Mouse (Mus musculus): ENCODE measurements around the gene Thada. TPM values are rescaled to one million over a fixed set of nuclear protein-coding genes. Genes with fewer than 3 reads are reported as not detected.
"Not testable (repeated sequence)": the region's sequence is repeated elsewhere in the genome, so short reads cannot be mapped to it uniquely, and the experiment has no call there.

The Thada gene
- polyA plus RNA-seq, 1 experiment = 9.4 TPM

- H3K27ac ChIP-seq (ENCODE audit: insufficient read depth, low read depth, low read length) = peak overlapping the region; percentile 98
- peak; percentile 48 for DNase-seq
- 61% methylated on average over 5 of the region's 5 CpGs for WGBS
- TF ChIP-seq POLR2A (IDR thresholded peaks at IDR 0.05; ENCODE audit: low read depth, low read length) = no peak
- no peak for TF ChIP-seq CTCF (conservative IDR thresholded peaks at IDR 0.05; ENCODE audit: insufficient read depth, insufficient read length, low read depth, low read length)
- H3K27me3 ChIP-seq (replicated peaks; ENCODE audit: control insufficient read depth, insufficient read depth, low read length) = no peaks in the 10 kb centered on the region
- peaks cover 9% of the 10 kb centered on the region; the same call in 1 of the 2 replicates for H3K4me1 ChIP-seq (ENCODE audit: control insufficient read depth, insufficient read depth, low read length)
- H3K36me3 ChIP-seq (ENCODE audit: control insufficient read depth, insufficient read depth, low read length) = peaks cover 17% of the 10 kb centered on the region
- no peak overlapping the region for H3K4me3 ChIP-seq (ENCODE audit: insufficient read depth, low read depth, low read length)
These were observed 276.7 kb downstream of the Thada start for GRCm38 (mm10) chr17:84189127-84189854.

DNA sequence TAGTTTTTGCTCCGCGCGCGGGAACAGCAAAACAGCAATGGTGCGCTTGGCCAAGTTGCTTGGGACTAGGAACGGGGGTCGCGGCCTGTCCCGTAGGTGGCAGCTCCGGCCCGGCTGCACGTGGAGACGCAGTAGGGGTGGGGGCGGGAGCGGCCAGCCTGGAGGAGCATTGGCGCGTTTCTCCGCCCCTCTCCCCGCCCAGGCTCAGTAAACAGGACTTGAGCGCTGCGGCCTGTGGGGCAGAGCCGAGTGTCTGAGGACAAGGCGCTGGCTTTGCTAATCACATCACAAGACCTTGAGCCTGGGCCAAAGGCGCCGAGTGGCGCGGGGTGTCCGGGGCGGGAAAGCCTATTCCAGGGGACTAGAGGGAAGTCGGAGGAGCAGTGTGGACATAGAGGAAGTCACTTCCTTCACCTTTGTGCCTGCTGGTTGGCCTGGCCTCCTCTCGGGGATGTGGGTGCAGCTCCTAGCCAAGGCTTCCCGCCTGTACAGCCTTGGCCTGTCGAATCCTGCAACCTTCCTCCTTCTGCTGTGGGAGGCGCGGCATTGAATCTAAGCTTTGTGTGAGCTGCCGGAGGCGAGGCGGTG, 277.5 kb downstream of the Thada start:
- Histone ChIP-seq H3K4me1 (ENCODE audit: control insufficient read depth, insufficient read depth, low read length) (peaks cover 9% of the 10 kb centered on the region; the same call in 1 of the 2 replicates), H3K4me3 (ENCODE audit: insufficient read depth, low read depth, low read length) (peak overlapping the region; percentile 64), H3K27ac (ENCODE audit: insufficient read depth, low read depth, low read length) (peak overlapping the region; percentile 98), H3K27me3 (replicated peaks; ENCODE audit: control insufficient read depth, insufficient read depth, low read length) (no peaks in the 10 kb centered on the region), H3K36me3 (ENCODE audit: control insufficient read depth, insufficient read depth, low read length) (peaks cover 17% of the 10 kb centered on the region)
- peak; percentile 99 for DNase-seq
- WGBS = 1% methylated on average over 38 of the region's 38 CpGs
- TF ChIP-seq CTCF (conservative IDR thresholded peaks at IDR 0.05; ENCODE audit: insufficient read depth, insufficient read length, low read depth, low read length) (no peak), POLR2A (IDR thresholded peaks at IDR 0.05; ENCODE audit: low read depth, low read length) (peak; percentile 70)

- Histone ChIP-seq H3K27me3 (replicated peaks; ENCODE audit: control insufficient read depth, insufficient read depth, low read length) (no peaks in the 10 kb centered on the region), H3K27ac (ENCODE audit: insufficient read depth, low read depth, low read length) (peak within 1 kb of the TSS; percentile 98), H3K4me3 (ENCODE audit: insufficient read depth, low read depth, low read length) (peak within 1 kb of the TSS; percentile 90), H3K36me3 (ENCODE audit: control insufficient read depth, insufficient read depth, low read length) (peaks cover 17% of the 10 kb centered on the region), H3K4me1 (ENCODE audit: control insufficient read depth, insufficient read depth, low read length) (peaks cover 14% of the 10 kb centered on the region; the same call in 1 of the 2 replicates)
- TF ChIP-seq CTCF (conservative IDR thresholded peaks at IDR 0.05; ENCODE audit: insufficient read depth, insufficient read length, low read depth, low read length) (no peak), POLR2A (IDR thresholded peaks at IDR 0.05; ENCODE audit: low read depth, low read length) (peak; percentile 94)
- peak; percentile 98 for DNase-seq
- WGBS = 1% methylated on average over 75 of the region's 76 CpGs
These were observed 278.2 kb downstream of the Thada start, which contains the start of gene Zfp36l2 for GRCm38 (mm10) chr17:84187727-84188373. Zfp36l2 (minus strand) TSS chr17:84187947.

GRCm38 (mm10) chr17:84187264-84187663, 278.7 kb downstream of the Thada start:
- Histone ChIP-seq H3K27ac (ENCODE audit: insufficient read depth, low read depth, low read length) (peak overlapping the region; percentile 94), H3K36me3 (ENCODE audit: control insufficient read depth, insufficient read depth, low read length) (peaks cover 17% of the 10 kb centered on the region), H3K4me3 (ENCODE audit: insufficient read depth, low read depth, low read length) (peak overlapping the region; percentile 90), H3K4me1 (ENCODE audit: control insufficient read depth, insufficient read depth, low read length) (peaks cover 19% of the 10 kb centered on the region; the same call in 1 of the 2 replicates)
- not testable (repeated sequence) for H3K27me3 ChIP-seq (replicated peaks; ENCODE audit: control insufficient read depth, insufficient read depth, low read length); DNase-seq
- WGBS = under 1% methylated on average over 15 of the region's 37 CpGs

DNA sequence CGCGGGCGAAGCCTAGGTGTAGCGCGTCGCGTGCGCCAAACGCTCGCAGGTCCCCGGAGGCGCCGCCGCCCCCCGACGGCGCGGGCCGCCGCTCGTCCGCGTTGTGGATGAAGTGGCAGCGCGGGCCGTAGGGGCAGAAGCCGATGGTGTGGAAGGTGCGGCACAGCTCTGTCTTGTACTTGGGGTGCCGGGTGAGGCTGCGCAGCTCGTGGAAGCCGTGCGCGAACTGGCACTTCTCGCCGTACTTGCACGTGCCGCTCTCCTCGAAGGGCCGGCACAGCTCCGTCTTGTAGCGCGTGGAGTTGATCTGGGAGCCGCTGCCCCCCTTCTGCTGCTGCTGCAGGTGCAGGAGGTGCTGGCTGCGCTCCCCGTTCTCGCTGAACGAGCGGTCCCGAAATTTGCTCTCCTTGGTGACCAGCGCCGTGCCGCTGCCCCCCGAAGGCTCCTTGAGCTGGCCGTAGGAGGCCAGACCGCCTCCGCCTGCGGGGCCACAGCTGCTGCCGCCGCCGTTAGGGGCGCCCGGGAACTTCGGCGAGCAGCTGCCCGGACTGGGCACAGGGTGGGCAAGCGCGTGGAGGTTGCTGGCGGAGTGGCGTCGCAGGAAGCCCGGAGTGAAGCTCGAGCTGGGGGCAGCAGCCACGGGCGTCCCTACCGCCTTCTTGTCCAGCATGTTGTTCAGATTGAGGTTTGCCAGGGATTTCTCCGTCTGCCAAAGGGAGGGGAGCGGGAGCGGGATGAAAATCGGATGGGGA, 279.4 kb downstream of the Thada start:
- under 1% methylated on average over 80 of the region's 80 CpGs for WGBS
- Histone ChIP-seq H3K4me3 (ENCODE audit: insufficient read depth, low read depth, low read length) (peak overlapping the region; percentile 90), H3K36me3 (ENCODE audit: control insufficient read depth, insufficient read depth, low read length) (peaks cover 17% of the 10 kb centered on the region), H3K4me1 (ENCODE audit: control insufficient read depth, insufficient read depth, low read length) (peaks cover 25% of the 10 kb centered on the region), H3K27ac (ENCODE audit: insufficient read depth, low read depth, low read length) (peak overlapping the region; percentile 83), H3K27me3 (replicated peaks; ENCODE audit: control insufficient read depth, insufficient read depth, low read length) (no peaks in the 10 kb centered on the region)
- no peak for TF ChIP-seq CTCF (conservative IDR thresholded peaks at IDR 0.05; ENCODE audit: insufficient read depth, insufficient read length, low read depth, low read length)
- TF ChIP-seq POLR2A (IDR thresholded peaks at IDR 0.05; ENCODE audit: low read depth, low read length) = peak; percentile 4
- peak; percentile 64 for DNase-seq

DNA sequence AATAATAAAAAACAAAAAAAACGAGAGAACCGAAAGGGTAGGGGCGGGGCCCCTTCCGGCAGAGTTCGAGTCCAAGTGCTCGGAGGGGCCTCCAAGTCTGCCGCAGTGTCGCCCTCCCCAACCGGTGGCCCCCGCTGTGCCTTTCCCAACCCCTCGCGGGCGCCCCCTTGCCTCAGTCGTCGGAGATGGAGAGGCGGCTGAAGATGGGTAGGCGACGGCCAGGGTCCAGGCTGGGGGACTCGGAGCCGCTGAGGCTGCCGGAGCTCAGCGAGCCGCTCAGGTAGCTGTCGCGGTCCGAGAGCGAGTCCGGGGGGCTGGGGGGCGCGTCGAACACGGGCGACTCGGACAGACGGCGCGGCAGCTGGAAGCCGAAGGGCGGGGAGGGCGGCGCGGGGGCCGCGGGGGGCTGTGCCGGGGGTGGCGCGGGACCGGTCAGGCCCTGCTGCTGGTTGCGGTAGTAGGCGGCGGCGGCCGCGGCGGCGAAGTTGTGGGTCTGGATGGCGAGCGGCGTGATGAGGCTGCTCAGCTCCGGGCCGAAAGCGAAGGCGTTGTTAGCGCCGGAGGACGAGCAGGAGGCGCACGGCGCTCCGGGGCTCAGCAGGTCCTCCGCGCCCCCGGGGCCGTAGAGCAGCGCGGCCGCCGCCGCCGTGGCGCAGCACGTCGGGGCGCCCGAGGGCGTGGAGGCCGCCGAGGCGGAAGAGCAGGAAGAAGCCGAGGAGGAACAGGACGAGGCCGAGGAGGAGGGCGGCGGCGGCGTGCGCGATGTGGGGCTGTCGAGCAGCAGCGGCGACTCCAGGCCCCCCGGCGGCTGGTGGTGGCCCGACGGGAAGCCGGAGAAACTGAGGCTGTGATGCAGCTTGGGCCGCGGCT, 280.2 kb downstream of the Thada start:
- DNase-seq = peak; percentile 72
- under 1% methylated on average over 106 of the region's 108 CpGs for WGBS
- Histone ChIP-seq H3K4me1 (ENCODE audit: control insufficient read depth, insufficient read depth, low read length) (peaks cover 32% of the 10 kb centered on the region), H3K27ac (ENCODE audit: insufficient read depth, low read depth, low read length) (peak overlapping the region; percentile 83), H3K27me3 (replicated peaks; ENCODE audit: control insufficient read depth, insufficient read depth, low read length) (no peaks in the 10 kb centered on the region), H3K36me3 (ENCODE audit: control insufficient read depth, insufficient read depth, low read length) (peaks cover 17% of the 10 kb centered on the region), H3K4me3 (ENCODE audit: insufficient read depth, low read depth, low read length) (peak overlapping the region; percentile 90)
- TF ChIP-seq POLR2A (IDR thresholded peaks at IDR 0.05; ENCODE audit: low read depth, low read length) (no peak), CTCF (conservative IDR thresholded peaks at IDR 0.05; ENCODE audit: insufficient read depth, insufficient read length, low read depth, low read length) (no peak)
